ENCODE assay signal across 30 mouse cellular contexts in the genomic region with DNA sequence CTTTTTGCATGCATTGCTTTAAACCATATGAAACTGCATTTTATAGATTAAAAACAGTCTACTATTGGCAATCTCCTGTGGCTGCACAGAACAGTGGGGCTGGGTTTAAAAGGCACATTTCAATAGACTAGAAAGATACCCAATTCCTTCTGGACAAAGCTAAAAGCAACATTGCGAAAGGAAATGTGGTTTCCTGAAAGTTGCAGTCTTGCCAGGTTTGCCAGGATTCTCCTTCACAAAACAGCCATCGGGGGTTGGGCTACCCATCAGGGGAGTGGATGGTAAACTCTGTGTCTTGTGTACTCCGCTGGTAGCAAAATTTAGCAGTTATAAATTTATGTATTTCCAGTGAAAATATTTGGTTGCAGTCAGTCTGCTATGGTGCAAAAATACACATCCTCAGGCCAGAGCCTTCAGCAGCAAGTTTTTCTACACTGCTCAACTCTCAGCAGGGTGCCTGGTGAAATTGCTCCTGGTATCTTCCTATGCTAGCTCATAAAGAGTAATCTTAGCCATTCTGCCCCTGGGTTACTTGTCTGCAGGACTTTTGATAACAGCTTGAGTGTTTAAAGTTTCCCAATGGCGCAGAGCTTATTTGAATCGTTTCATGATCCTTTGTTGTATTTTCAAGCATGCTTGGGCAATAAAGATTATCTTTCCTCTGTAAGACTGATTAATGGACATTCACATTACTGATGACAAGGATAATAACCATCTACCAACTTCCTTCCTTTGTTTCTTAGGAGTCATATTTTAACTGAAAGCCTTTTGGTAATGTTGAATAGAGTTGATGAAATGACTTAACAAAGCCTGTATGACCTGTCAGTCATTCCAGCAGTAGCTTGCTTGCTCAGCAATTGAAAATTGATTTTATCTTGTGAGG.
DNase-seq lines count a peak whose midpoint lies in the region; ATAC-seq and TF ChIP-seq lines count a peak whose summit lies in the region.
"Had no signal": no experiment of that assay in that cellular context is flagged by ENCODE, and none has a peak within 500 bp of the region (broad histone marks: within the 10 kb centered on the region; RNA-seq: fewer than 3 reads in every experiment).

No protein-coding gene starts in this region.

- peak; percentile 13 for DNase-seq in lung, embryonic 14.5 days
- DNase-seq in lung, postnatal 10 days: no peak
- DNase-seq in CD4-positive helper T cell, adult 2 months (ENCODE audit: low read depth, low spot score): peak; percentile 1
- DNase-seq in adipocyte (ENCODE audit: low spot score): peak; percentile 39
- no peak for DNase-seq in ovary, adult 18-20 months (ENCODE audit: low spot score)
- DNase-seq in natural killer cell, adult 2 months (ENCODE audit: low spot score in 2 of 2): no peak
- DNase-seq in ovary, postnatal 36 days (ENCODE audit: low spot score): no peak
- DNase-seq: adrenal gland, adult 2 months; adrenal gland, postnatal 36 days; cerebellum, postnatal 14 days; heart, postnatal 10 days; kidney, adult 9 months; kidney, postnatal 25 days; lung, postnatal 36 days; right cerebral cortex, adult 18-20 months; spleen, adult 18-20 months; thymus, postnatal 14 days had no signal

- no peak overlapping the region for H3K4me2 ChIP-seq in lung, embryonic 14.5 days
- H3K4me2 ChIP-seq in myocyte (ENCODE audit: low read depth): no peak overlapping the region
- H3K4me2 ChIP-seq: forebrain, embryonic 15.5 days; heart, embryonic 13.5 days; hindbrain, embryonic 14.5 days; limb, embryonic 12.5 days; liver, embryonic 15.5 days; lung, embryonic 15.5 days; midbrain, embryonic 13.5 days; neural tube, embryonic 13.5 days had no signal

- H3K4me1 ChIP-seq in lung, embryonic 14.5 days (ENCODE audit: insufficient read depth): no peaks in the 10 kb centered on the region; the same call in 1 of the 2 replicates
- H3K4me1 ChIP-seq: forebrain, embryonic 15.5 days; liver, embryonic 15.5 days; lung, embryonic 15.5 days; megakaryocyte, embryonic 14.5 days; midbrain, embryonic 13.5 days; neural tube, embryonic 13.5 days had no signal

- no peaks in the 10 kb centered on the region for H3K36me3 ChIP-seq in lung, embryonic 14.5 days (ENCODE audit: insufficient read depth)
- no peaks in the 10 kb centered on the region for H3K36me3 ChIP-seq in myocyte (ENCODE audit: control insufficient read depth, insufficient read depth)
- H3K36me3 ChIP-seq: forebrain, embryonic 10.5 days; forebrain, embryonic 15.5 days; heart, embryonic 13.5 days; limb, embryonic 12.5 days; liver, embryonic 15.5 days; lung, embryonic 15.5 days; midbrain, embryonic 13.5 days; neural tube, embryonic 13.5 days had no signal

- TF ChIP-seq CTCF in lung, embryonic 14.5 days (IDR thresholded peaks at IDR 0.05; ENCODE audit: low read depth): no peak

- H3ac ChIP-seq in myocyte (ENCODE audit: control insufficient read depth, insufficient read length): no peak overlapping the region

- no peak overlapping the region for H3K27ac ChIP-seq in lung, embryonic 14.5 days (ENCODE audit: low read depth)
- H3K27ac ChIP-seq: forebrain, embryonic 10.5 days; forebrain, embryonic 15.5 days; heart, embryonic 13.5 days; hindbrain, embryonic 14.5 days; left cerebral cortex, adult 2 months; limb, embryonic 12.5 days; liver, embryonic 15.5 days; lung, embryonic 15.5 days; midbrain, embryonic 13.5 days; neural tube, embryonic 13.5 days had no signal

- H3K79me2 ChIP-seq in myocyte (ENCODE audit: control insufficient read depth, insufficient read depth): no peaks in the 10 kb centered on the region

- 57% methylated on average over 5 of the region's 5 CpGs for WGBS in lung, embryonic 14.5 days

- ATAC-seq in lung, embryonic 14.5 days (ENCODE audit: insufficient read depth): no peak
- ATAC-seq: forebrain, embryonic 15.5 days; intestine, postnatal 0 days; midbrain, embryonic 13.5 days had no signal

- TF ChIP-seq POLR2A in myocyte (IDR thresholded peaks at IDR 0.05; ENCODE audit: insufficient read length, low read depth): no peak

- H3K4me3 ChIP-seq in lung, embryonic 14.5 days (ENCODE audit: low read depth, low read length): no peak overlapping the region
- no peak overlapping the region for H3K4me3 ChIP-seq in myocyte
- H3K4me3 ChIP-seq: forebrain, embryonic 10.5 days; forebrain, embryonic 15.5 days; heart, embryonic 13.5 days; left cerebral cortex, adult 2 months; limb, embryonic 12.5 days; liver, embryonic 15.5 days; lung, embryonic 15.5 days; megakaryocyte, embryonic 14.5 days; midbrain, embryonic 13.5 days; neural tube, embryonic 13.5 days had no signal

- no peak overlapping the region for H3K9ac ChIP-seq in lung, embryonic 14.5 days
- H3K9ac ChIP-seq: forebrain, embryonic 15.5 days; heart, embryonic 13.5 days; hindbrain, embryonic 14.5 days; limb, embryonic 12.5 days; liver, embryonic 15.5 days; lung, embryonic 15.5 days; midbrain, embryonic 13.5 days; neural tube, embryonic 13.5 days had no signal

- H3K27me3 ChIP-seq in lung, embryonic 14.5 days (ENCODE audit: insufficient read depth, low read length): no peaks in the 10 kb centered on the region
- H3K27me3 ChIP-seq in myocyte (ENCODE audit: control insufficient read depth, insufficient read depth, insufficient read length): no peaks in the 10 kb centered on the region
- H3K27me3 ChIP-seq: forebrain, embryonic 15.5 days; heart, embryonic 13.5 days; limb, embryonic 12.5 days; liver, embryonic 15.5 days; lung, embryonic 15.5 days; megakaryocyte, embryonic 14.5 days; midbrain, embryonic 13.5 days; neural tube, embryonic 13.5 days had no signal

- H3K9me3 ChIP-seq in lung, embryonic 14.5 days (ENCODE audit: low read depth, low read length): no peaks in the 10 kb centered on the region
- H3K9me3 ChIP-seq: forebrain, embryonic 10.5 days; forebrain, embryonic 15.5 days; heart, embryonic 13.5 days; limb, embryonic 12.5 days; liver, embryonic 15.5 days; lung, embryonic 15.5 days; megakaryocyte, embryonic 14.5 days; midbrain, embryonic 13.5 days; neural tube, embryonic 13.5 days had no signal

TF ChIP-seq in myocyte, 11 proteins besides CTCF, POLR2A, EP300 and RAD21:
- no peak for TF ChIP-seq TCF3 (IDR thresholded peaks at IDR 0.05; ENCODE audit: insufficient read length, low read depth)
- peak; percentile 73 for TF ChIP-seq CEBPB (IDR thresholded peaks at IDR 0.05; ENCODE audit: insufficient read depth, poor library complexity, severe bottlenecking)
TF ChIP-seq in myocyte: peak in this region for 1.

Comparison
In these comparisons a context has a peak if more than half of its experiments do, and no peak if none do; other contexts are left out.
1. DNase-seq: peak in lung, embryonic 14.5 days (single experiment), CD4-positive helper T cell, adult 2 months (single experiment) and adipocyte (single experiment); none in lung, postnatal 10 days (single experiment), ovary, adult 18-20 months (single experiment), natural killer cell, adult 2 months (0 of 2) and ovary, postnatal 36 days (single experiment).